Mouse (Mus musculus): ENCODE data around the gene Col27a1. TPM values are rescaled to one million over a fixed set of nuclear protein-coding genes. Genes with fewer than 3 reads are reported as not detected.
A peak's percentile ranks its signal among the peaks of the same experiment; 100 is the strongest.

Col27a1 gene
- polyA plus RNA-seq, 1 experiment, result not detected

- Histone ChIP-seq H3K4me1 (ENCODE audit: control insufficient read depth, insufficient read depth, low read length) (peaks cover 20% of the 10 kb centered on the region), H3K4me3 (ENCODE audit: insufficient read depth, low read length) (no peak overlapping the region), H3K27ac (ENCODE audit: insufficient read depth, low read depth, low read length) (no peak overlapping the region)
- TF ChIP-seq POLR2A (IDR thresholded peaks at IDR 0.05; ENCODE audit: borderline replicate concordance, low read depth, low read length) (no peak), CTCF (IDR thresholded peaks at IDR 0.05; ENCODE audit: low read depth, low read length) (no peak)
These were observed 132.9 kb downstream of the Col27a1 start for GRCm38 (mm10) chr4:63346659-63347058.

- no peak overlapping the region for H3K4me3 ChIP-seq (ENCODE audit: insufficient read depth, low read length)
- no peak overlapping the region for H3K27ac ChIP-seq (ENCODE audit: insufficient read depth, low read depth, low read length)
- no peak for TF ChIP-seq POLR2A (IDR thresholded peaks at IDR 0.05; ENCODE audit: borderline replicate concordance, low read depth, low read length)
- no peak for TF ChIP-seq CTCF (IDR thresholded peaks at IDR 0.05; ENCODE audit: low read depth, low read length)
- peaks cover 20% of the 10 kb centered on the region for H3K4me1 ChIP-seq (ENCODE audit: control insufficient read depth, insufficient read depth, low read length)
These were observed 134.7 kb downstream of the Col27a1 start for GRCm38 (mm10) chr4:63348524-63348923.

GRCm38 (mm10) chr4:63355877-63356665 is 142.3 kb downstream of the Col27a1 start, which contains the start of gene Orm3:
Orm3 (plus strand) TSS chr4:63356162.
- no peak within 1 kb of the TSS for H3K27ac ChIP-seq (ENCODE audit: insufficient read depth, low read depth, low read length)
- TF ChIP-seq POLR2A (IDR thresholded peaks at IDR 0.05; ENCODE audit: borderline replicate concordance, low read depth, low read length), result no peak
- TF ChIP-seq CTCF (IDR thresholded peaks at IDR 0.05; ENCODE audit: low read depth, low read length), result no peak

GRCm38 (mm10) chr4:63356981-63357570 is 143.3 kb downstream of the Col27a1 start:
- Histone ChIP-seq H3K4me1 (ENCODE audit: control insufficient read depth, insufficient read depth, low read length) (peaks cover 52% of the 10 kb centered on the region), H3K27ac (ENCODE audit: insufficient read depth, low read depth, low read length) (no peak overlapping the region), H3K4me3 (ENCODE audit: insufficient read depth, low read length) (no peak overlapping the region)

More at GRCm38 (mm10) chr4:63355877-63356665, 142.3 kb downstream of the Col27a1 start, which contains the start of gene Orm3:
- peaks cover 45% of the 10 kb centered on the region for H3K4me1 ChIP-seq (ENCODE audit: control insufficient read depth, insufficient read depth, low read length)
- no peak within 1 kb of the TSS for H3K4me3 ChIP-seq (ENCODE audit: insufficient read depth, low read length)

GRCm38 (mm10) chr4:63359861-63360260 is 146.1 kb downstream of the Col27a1 start:
- Histone ChIP-seq H3K4me1 (ENCODE audit: control insufficient read depth, insufficient read depth, low read length) (peaks cover 47% of the 10 kb centered on the region), H3K27ac (ENCODE audit: insufficient read depth, low read depth, low read length) (no peak overlapping the region), H3K4me3 (ENCODE audit: insufficient read depth, low read length) (no peak overlapping the region)
- TF ChIP-seq POLR2A (IDR thresholded peaks at IDR 0.05; ENCODE audit: borderline replicate concordance, low read depth, low read length) (no peak), CTCF (IDR thresholded peaks at IDR 0.05; ENCODE audit: low read depth, low read length) (no peak)

More at GRCm38 (mm10) chr4:63356981-63357570, 143.3 kb downstream of the Col27a1 start:
- no peak for TF ChIP-seq CTCF (IDR thresholded peaks at IDR 0.05; ENCODE audit: low read depth, low read length)
- no peak for TF ChIP-seq POLR2A (IDR thresholded peaks at IDR 0.05; ENCODE audit: borderline replicate concordance, low read depth, low read length)

GRCm38 (mm10) chr4:63362150-63362549 is 148.3 kb downstream of the Col27a1 start, which contains the start of gene Orm2:
Orm2 (plus strand) TSS chr4:63362449.
- Histone ChIP-seq H3K4me3 (ENCODE audit: insufficient read depth, low read length) (no peak within 1 kb of the TSS), H3K4me1 (ENCODE audit: control insufficient read depth, insufficient read depth, low read length) (peaks cover 39% of the 10 kb centered on the region), H3K27ac (ENCODE audit: insufficient read depth, low read depth, low read length) (no peak within 1 kb of the TSS)
- TF ChIP-seq POLR2A (IDR thresholded peaks at IDR 0.05; ENCODE audit: borderline replicate concordance, low read depth, low read length) (no peak), CTCF (IDR thresholded peaks at IDR 0.05; ENCODE audit: low read depth, low read length) (no peak)

- TF ChIP-seq CTCF (IDR thresholded peaks at IDR 0.05; ENCODE audit: low read depth, low read length) (peak; percentile 71), POLR2A (IDR thresholded peaks at IDR 0.05; ENCODE audit: borderline replicate concordance, low read depth, low read length) (no peak)
- H3K4me1 ChIP-seq (ENCODE audit: control insufficient read depth, insufficient read depth, low read length), result peaks cover 16% of the 10 kb centered on the region
- H3K27ac ChIP-seq (ENCODE audit: insufficient read depth, low read depth, low read length), result no peak overlapping the region
- no peak overlapping the region for H3K4me3 ChIP-seq (ENCODE audit: insufficient read depth, low read length)
These were observed 154.8 kb downstream of the Col27a1 start for GRCm38 (mm10) chr4:63368577-63368976.

- no peak overlapping the region for H3K4me3 ChIP-seq (ENCODE audit: insufficient read depth, low read length)
These were observed 157.1 kb downstream of the Col27a1 start for GRCm38 (mm10) chr4:63370897-63371296.

GRCm38 (mm10) chr4:63371890-63372289 is 158.1 kb downstream of the Col27a1 start:
- TF ChIP-seq POLR2A (IDR thresholded peaks at IDR 0.05; ENCODE audit: borderline replicate concordance, low read depth, low read length) (no peak), CTCF (IDR thresholded peaks at IDR 0.05; ENCODE audit: low read depth, low read length) (peak; percentile 49)
- H3K4me3 ChIP-seq (ENCODE audit: insufficient read depth, low read length), result no peak overlapping the region
- H3K27ac ChIP-seq (ENCODE audit: insufficient read depth, low read depth, low read length), result no peak overlapping the region
- peaks cover 9% of the 10 kb centered on the region for H3K4me1 ChIP-seq (ENCODE audit: control insufficient read depth, insufficient read depth, low read length)

More at GRCm38 (mm10) chr4:63370897-63371296, 157.1 kb downstream of the Col27a1 start:
- H3K4me1 ChIP-seq (ENCODE audit: control insufficient read depth, insufficient read depth, low read length), result peaks cover 17% of the 10 kb centered on the region
- no peak for TF ChIP-seq CTCF (IDR thresholded peaks at IDR 0.05; ENCODE audit: low read depth, low read length)
- TF ChIP-seq POLR2A (IDR thresholded peaks at IDR 0.05; ENCODE audit: borderline replicate concordance, low read depth, low read length), result no peak
- H3K27ac ChIP-seq (ENCODE audit: insufficient read depth, low read depth, low read length), result no peak overlapping the region

- Histone ChIP-seq H3K4me3 (ENCODE audit: insufficient read depth, low read length) (no peak overlapping the region), H3K4me1 (ENCODE audit: control insufficient read depth, insufficient read depth, low read length) (peaks cover 9% of the 10 kb centered on the region), H3K27ac (ENCODE audit: insufficient read depth, low read depth, low read length) (no peak overlapping the region)
- TF ChIP-seq CTCF (IDR thresholded peaks at IDR 0.05; ENCODE audit: low read depth, low read length) (no peak), POLR2A (IDR thresholded peaks at IDR 0.05; ENCODE audit: borderline replicate concordance, low read depth, low read length) (no peak)
These were observed 159.6 kb downstream of the Col27a1 start for GRCm38 (mm10) chr4:63373404-63373803.
